Mouse (Mus musculus) hindbrain, postnatal 0 days (tissue): ENCODE measurements around the gene Polm. TPM values are rescaled to one million over a fixed set of nuclear protein-coding genes. Genes with fewer than 3 reads are reported as not detected.

Experiments
- ATAC-seq: fragments of 200-750 bp; cut with Nextera tagmentation; 2 replicates; pipeline ENCODE4 v1.8.0; 2017; ENCODE audit warnings: mild to moderate bottlenecking, moderate TSS enrichment, moderate library complexity
- DNase-seq: peaks from one replicate; pipeline ENCODE4 v3.0.0-alpha.2; 2015; ENCODE audit warnings: low spot score
- H3K27ac ChIP-seq: fragments of 300-500 bp; sonication (generic); 2 replicates; pipeline ENCODE4 v1.5.1; 2014; ENCODE audit warnings: mild to moderate bottlenecking
- H3K27me3 ChIP-seq: fragments of 300-500 bp; sonication (generic); 2 replicates; pipeline ENCODE4 v1.6.1; 2014; ENCODE audit warnings: low read length, mixed read lengths; ENCODE audit not compliant: insufficient read depth
- H3K36me3 ChIP-seq: fragments of 300-500 bp; sonication (generic); 2 replicates; pipeline ENCODE4 v1.6.1; 2014; ENCODE audit warnings: low read length, mixed read lengths; ENCODE audit not compliant: insufficient read depth
- H3K4me1 ChIP-seq: fragments of 300-500 bp; sonication (generic); 2 replicates; pipeline ENCODE4 v1.6.1; 2014; ENCODE audit warnings: antibody characterized with exemption, low read length, mixed read lengths; ENCODE audit not compliant: insufficient read depth
- H3K4me2 ChIP-seq: fragments of 300-500 bp; sonication (generic); 2 replicates; pipeline ENCODE4 v1.6.1; 2014; ENCODE audit warnings: low read depth, mild to moderate bottlenecking, low read length, moderate library complexity, mixed read lengths
- H3K4me3 ChIP-seq: fragments of 300-500 bp; sonication (generic); 2 replicates; pipeline ENCODE4 v1.5.1; 2014; ENCODE audit warnings: low read length
- H3K9ac ChIP-seq: fragments of 300-500 bp; sonication (generic); replicated peaks from 2 replicates; pipeline ENCODE4 v1.6.1; 2014; ENCODE audit warnings: mild to moderate bottlenecking, low read length, moderate library complexity, mixed read lengths
- H3K9me3 ChIP-seq: fragments of 300-500 bp; sonication (generic); 2 replicates; pipeline ENCODE4 v1.6.1; 2016; ENCODE audit warnings: low read length, mixed read lengths
- CTCF ChIP-seq: IDR thresholded peaks from 2 replicates; pipeline ENCODE4 v1.5.1; 2016; ENCODE audit warnings: antibody characterized with exemption, control low read depth, low read depth
- WGBS: fragments of 180-500 bp; shearing (Covaris S2); extraction: QIAGEN DNeasy Blood & Tissue Kit; methylation state at CpG from one replicate; pipeline ENCODE4 v1.1.7; 2014; 5-methylcytosine and 5-hydroxymethylcytosine counted together
- polyA plus RNA-seq: library from polyadenylated mRNA; unstranded; fragments of >200 nt; fragmentation: Nextera tagmentation; extraction: Ambion mirVana; gene quantifications from 2 replicates; pipeline ENCODE4 v1.2.1, GENCODE M21; 2015
- total RNA-seq: library from RNA; depleted of rRNA; stranded (reverse); fragments of >200 nt; gene quantifications from 2 replicates; pipeline ENCODE4 v1.2.3, GENCODE M21; 2014; rRNA removed

The Polm gene
- total and polyA plus RNA-seq, 2 experiments from 2014 or later, result 6.2 to 14.7 TPM

DNA sequence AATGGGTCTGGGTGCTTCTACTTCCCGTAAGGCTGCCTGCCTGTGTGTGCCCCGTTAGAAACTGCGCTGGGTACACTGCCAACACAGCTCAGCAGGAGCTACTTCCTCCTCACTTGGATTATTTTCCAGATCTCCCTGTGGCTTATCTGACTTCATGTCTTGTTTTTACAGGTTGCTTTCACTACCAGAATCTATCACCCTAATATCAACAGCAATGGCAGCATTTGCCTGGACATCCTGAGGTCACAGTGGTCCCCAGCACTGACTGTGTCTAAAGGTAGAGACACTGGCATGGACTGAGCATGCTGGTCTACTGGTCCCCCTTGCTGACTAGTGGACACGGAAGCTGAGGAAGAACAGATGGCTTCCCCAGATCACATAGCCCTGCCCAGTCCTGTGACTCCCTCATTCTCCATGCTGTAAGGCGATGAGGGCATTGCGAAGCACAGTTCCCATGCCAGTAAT, 57.7 kb downstream of the Polm start:
- no peak overlapping the region for H3K9ac ChIP-seq
- H3K36me3 ChIP-seq, result peaks cover 12% of the 10 kb centered on the region; the same call in 1 of the 2 replicates
- DNase-seq (no peak), ATAC-seq (no peak)
- no peaks in the 10 kb centered on the region for H3K27me3 ChIP-seq
- no peak overlapping the region for H3K4me3 ChIP-seq
- H3K27ac ChIP-seq, result no peak overlapping the region
- H3K4me2 ChIP-seq, result no peak overlapping the region
- whole genome bisulfite sequencing, result 86% methylated on average over 6 of the region's 6 CpGs
- no peaks in the 10 kb centered on the region for H3K4me1 ChIP-seq
- no peak for TF ChIP-seq CTCF
- H3K9me3 ChIP-seq, result no peaks in the 10 kb centered on the region

DNA sequence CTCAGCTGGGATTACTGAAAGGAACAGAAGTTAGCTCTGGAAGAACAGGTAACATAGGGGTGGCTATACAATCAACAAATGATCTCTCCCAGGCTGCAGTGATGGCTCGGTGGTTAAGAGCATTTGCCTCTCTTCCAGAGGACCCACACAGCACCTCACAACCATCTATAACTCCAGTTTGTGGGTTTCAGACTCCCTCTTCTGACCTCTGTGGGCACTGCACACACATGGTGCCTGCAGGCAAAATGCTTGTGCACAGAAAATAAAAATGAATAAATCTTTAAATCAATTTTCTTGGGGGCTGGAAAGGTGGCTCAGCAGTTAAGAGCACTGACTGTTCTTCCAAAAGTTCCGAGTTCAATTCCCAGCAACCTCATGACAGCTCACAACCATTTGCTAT, 59.3 kb downstream of the Polm start:
- Histone ChIP-seq H3K4me1 (no peaks in the 10 kb centered on the region), H3K27me3 (no peaks in the 10 kb centered on the region), H3K27ac (no peak overlapping the region), H3K4me3 (no peak overlapping the region), H3K9ac (no peak overlapping the region), H3K9me3 (no peaks in the 10 kb centered on the region), H3K36me3 (peaks cover 12% of the 10 kb centered on the region; the same call in 1 of the 2 replicates), H3K4me2 (no peak overlapping the region)
- peak; percentile 50 for TF ChIP-seq CTCF
- no peak for ATAC-seq
- no peak for DNase-seq
- 84% methylated on average over 2 of the region's 2 CpGs for WGBS

Other genes with a start within 250 kb of the Polm start
- gene Mrps24, start 122.3 kb downstream of the Polm start, total RNA-seq, result 53.9 and 56.4 TPM in 2 replicates
- gene Mrps24, start 122.3 kb downstream of the Polm start, polyA plus RNA-seq, result 230 and 234 TPM in 2 replicates
- gene Urgcp, start 75.6 kb downstream of the Polm start, total RNA-seq, result 58.4 and 61.5 TPM in 2 replicates
- gene Urgcp, start 75.6 kb downstream of the Polm start, polyA plus RNA-seq, result 30.7 and 32.8 TPM in 2 replicates
- 74.3 and 81.7 TPM in 2 replicates for gene Dbnl, start 49.5 kb downstream of the Polm start, total RNA-seq
- 122 and 123 TPM in 2 replicates for gene Dbnl, start 49.5 kb downstream of the Polm start, polyA plus RNA-seq
- gene Pgam2, start 34.3 kb downstream of the Polm start, total RNA-seq, result 1.4 and 2.0 TPM in 2 replicates
- gene Pgam2, start 34.3 kb downstream of the Polm start, polyA plus RNA-seq, result 2.8 and 3.4 TPM in 2 replicates
- gene Aebp1, start 23.9 kb upstream of the Polm start, total RNA-seq, result 21.2 and 24.9 TPM in 2 replicates
- gene Aebp1, start 23.9 kb upstream of the Polm start, polyA plus RNA-seq, result 30.6 and 33.3 TPM in 2 replicates
- gene Pold2, start 40.3 kb upstream of the Polm start, total RNA-seq, result 32.9 and 36.6 TPM in 2 replicates
- 49.5 and 51.6 TPM in 2 replicates for gene Pold2, start 40.3 kb upstream of the Polm start, polyA plus RNA-seq
- 0.79 TPM in 1 of 2 replicates, not detected in the other for gene Myl7, start 60.8 kb upstream of the Polm start, total RNA-seq
- not detected in 2 replicates for gene Myl7, start 60.8 kb upstream of the Polm start, polyA plus RNA-seq
- gene Gck, start 112.1 kb upstream of the Polm start, total RNA-seq, result 3.2 and 9.1 TPM in 2 replicates
- 7.1 and 7.5 TPM in 2 replicates for gene Gck, start 112.1 kb upstream of the Polm start, polyA plus RNA-seq
- gene Ykt6, start 117.7 kb upstream of the Polm start, total RNA-seq, result 130 TPM in 2 replicates
- 72.3 and 81.7 TPM in 2 replicates for gene Ykt6, start 117.7 kb upstream of the Polm start, polyA plus RNA-seq
- 188 and 212 TPM in 2 replicates for gene Camk2b, start 228.3 kb upstream of the Polm start, total RNA-seq
- 160 and 165 TPM in 2 replicates for gene Camk2b, start 228.3 kb upstream of the Polm start, polyA plus RNA-seq